Mouse (Mus musculus) urinary bladder, adult 2 months (tissue): Measurements from ENCODE around the gene Vasp. TPM values are rescaled to one million over a fixed set of nuclear protein-coding genes. Genes with fewer than 3 reads are reported as not detected.
A peak's percentile ranks its signal among the peaks of the same experiment; 100 is the strongest.

Experiments
- DNase-seq: peaks from one replicate; pipeline ENCODE4 v3.0.0; 2022; ENCODE audit warnings: low spot score
- polyA plus RNA-seq: library from polyadenylated mRNA; depleted of rRNA; stranded (reverse); fragments of >200 nt; gene quantifications from 2 replicates; pipeline ENCODE4 v1.2.3, GENCODE M21; 2012; rRNA removed

The Vasp gene
- 133 and 146 TPM in 2 replicates for polyA plus RNA-seq

GRCm38 (mm10) chr7:19271238-19272172 lies at the start of gene Vasp:
TSS of gene Vasp (minus strand) at chr7:19271817.
- DNase-seq, result peak; percentile 78

GRCm38 (mm10) chr7:19320637-19321036 lies 49.0 kb upstream of the Vasp start:
- no peak for DNase-seq

GRCm38 (mm10) chr7:19319906-19320305 lies 48.3 kb upstream of the Vasp start:
- peak; percentile 84 for DNase-seq

- no peak for DNase-seq
These were observed 47.8 kb upstream of the Vasp start for GRCm38 (mm10) chr7:19319458-19319857.

- DNase-seq, result no peak
These were observed 47.1 kb upstream of the Vasp start for GRCm38 (mm10) chr7:19318676-19319075.

- DNase-seq, result no peak
These were observed 46.6 kb upstream of the Vasp start for GRCm38 (mm10) chr7:19318201-19318600.

- DNase-seq, result no peak
These were observed 45.0 kb upstream of the Vasp start for GRCm38 (mm10) chr7:19316451-19317161.

- no peak for DNase-seq
These were observed 42.4 kb upstream of the Vasp start for GRCm38 (mm10) chr7:19314033-19314432.

GRCm38 (mm10) chr7:19311991-19312390 lies 40.4 kb upstream of the Vasp start:
- no peak for DNase-seq

GRCm38 (mm10) chr7:19309884-19310641 lies 38.4 kb upstream of the Vasp start, which contains the start of gene Fosb:
TSS of gene Fosb (minus strand) at chr7:19310051.
- DNase-seq, result peak; percentile 87

- DNase-seq, result no peak
These were observed 37.8 kb upstream of the Vasp start for GRCm38 (mm10) chr7:19309278-19309883.

GRCm38 (mm10) chr7:19308454-19309277 lies 37.0 kb upstream of the Vasp start:
- DNase-seq, result peak; percentile 86

- DNase-seq, result no peak
These were observed 36.3 kb upstream of the Vasp start for GRCm38 (mm10) chr7:19307739-19308453.

- no peak for DNase-seq
These were observed 35.5 kb upstream of the Vasp start for GRCm38 (mm10) chr7:19306819-19307738.

GRCm38 (mm10) chr7:19305796-19306765 lies 34.5 kb upstream of the Vasp start:
- no peak for DNase-seq

GRCm38 (mm10) chr7:19305413-19305735 lies 33.8 kb upstream of the Vasp start:
- no peak for DNase-seq

- no peak for DNase-seq
These were observed 33.1 kb upstream of the Vasp start for GRCm38 (mm10) chr7:19304501-19305412.
